Mouse (Mus musculus) brown adipose tissue, adult 24 weeks (tissue): Measurements from ENCODE around the gene Gdf15. TPM values are rescaled to one million over a fixed set of nuclear protein-coding genes. Genes with fewer than 3 reads are reported as not detected.
"Not testable (repeated sequence)": the region's sequence is repeated elsewhere in the genome, so short reads cannot be mapped to it uniquely, and the experiment has no call there.

Source experiments
- H3K27ac ChIP-seq: fragments of 200-500 bp; replicated peaks from 2 replicates; pipeline ENCODE4 v1.5.1; 2012; ENCODE audit warnings: low read depth, mild to moderate bottlenecking, low read length
- H3K4me1 ChIP-seq: fragments of 200-500 bp; 2 replicates; pipeline ENCODE4 v1.6.1; 2012; ENCODE audit warnings: low read length, mixed read lengths; ENCODE audit not compliant: control insufficient read depth, insufficient read depth, insufficient read length
- H3K4me3 ChIP-seq: fragments of 200-500 bp; 2 replicates; pipeline ENCODE4 v1.5.1; 2012; ENCODE audit warnings: low read depth, mild to moderate bottlenecking, low read length, moderate library complexity; ENCODE audit not compliant: insufficient read depth
- polyA plus RNA-seq: library from polyadenylated mRNA; stranded (reverse); fragments of >200 nt; gene quantifications from 2 replicates; pipeline ENCODE4 v1.2.4, GENCODE M21; 2012; ENCODE audit not compliant: missing spikeins, insufficient read depth, insufficient read length

Gdf15 gene
- polyA plus RNA-seq, 1 experiment: 1.7 TPM

- Histone ChIP-seq H3K4me1 (peaks cover 14% of the 10 kb centered on the region), H3K4me3 (no peak overlapping the region), H3K27ac (no peak overlapping the region)
Measured at GRCm38 (mm10) chr8:70597417-70598272, 34.6 kb downstream of the Gdf15 start.

DNA sequence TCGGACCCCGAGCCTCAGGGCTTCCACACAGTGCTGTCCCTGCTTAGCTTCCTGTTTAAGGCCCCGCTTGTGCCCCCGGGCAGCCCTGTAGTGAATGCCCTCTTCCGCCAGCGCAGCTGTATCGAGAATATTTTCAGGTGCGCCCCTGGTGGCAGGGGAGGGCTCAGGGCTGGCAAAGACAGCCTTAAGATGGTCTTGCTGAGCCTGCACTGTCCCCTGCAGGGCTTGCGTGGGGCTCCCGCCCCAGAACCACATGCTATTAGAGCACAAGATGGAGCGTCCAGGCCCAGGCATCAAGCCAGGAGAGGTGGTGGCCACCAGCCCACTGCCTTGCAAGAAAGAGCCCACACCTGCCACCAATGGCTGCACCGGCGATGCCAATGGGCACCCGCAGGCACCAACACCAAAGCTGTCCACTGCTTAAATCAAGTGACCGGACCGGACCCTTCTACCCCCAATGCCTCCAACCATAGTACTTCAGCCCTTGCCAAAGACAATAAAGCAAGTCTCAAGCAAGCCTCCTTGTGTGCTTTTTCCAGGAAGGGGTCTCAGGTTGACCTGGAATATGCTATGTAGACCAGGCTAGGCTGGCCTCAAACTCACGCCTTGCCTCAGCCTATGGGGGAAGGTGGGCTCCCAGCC is 35.4 kb downstream of the Gdf15 start:
- no peak overlapping the region for H3K27ac ChIP-seq
- H3K4me3 ChIP-seq: no peak overlapping the region
- H3K4me1 ChIP-seq: peaks cover 14% of the 10 kb centered on the region

DNA sequence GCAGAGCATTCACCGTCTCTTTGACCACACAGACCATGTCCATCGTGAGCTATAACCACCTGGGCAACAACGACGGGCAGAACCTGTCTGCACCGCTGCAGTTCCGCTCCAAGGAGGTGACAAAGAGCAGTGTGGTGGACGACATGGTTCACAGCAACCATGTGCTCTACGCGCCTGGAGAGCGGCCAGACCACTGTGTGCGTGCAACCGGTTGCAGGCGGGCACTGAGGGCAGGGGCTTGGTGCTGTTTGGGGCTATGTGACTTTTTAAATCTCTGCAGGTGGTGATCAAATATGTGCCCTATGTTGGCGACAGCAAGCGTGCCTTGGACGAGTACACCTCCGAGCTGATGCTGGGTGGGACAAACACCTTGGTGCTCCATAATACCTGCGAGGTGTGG is 36.0 kb downstream of the Gdf15 start:
- H3K27ac ChIP-seq: no peak overlapping the region
- H3K4me1 ChIP-seq: peaks cover 11% of the 10 kb centered on the region
- H3K4me3 ChIP-seq: no peak overlapping the region

DNA sequence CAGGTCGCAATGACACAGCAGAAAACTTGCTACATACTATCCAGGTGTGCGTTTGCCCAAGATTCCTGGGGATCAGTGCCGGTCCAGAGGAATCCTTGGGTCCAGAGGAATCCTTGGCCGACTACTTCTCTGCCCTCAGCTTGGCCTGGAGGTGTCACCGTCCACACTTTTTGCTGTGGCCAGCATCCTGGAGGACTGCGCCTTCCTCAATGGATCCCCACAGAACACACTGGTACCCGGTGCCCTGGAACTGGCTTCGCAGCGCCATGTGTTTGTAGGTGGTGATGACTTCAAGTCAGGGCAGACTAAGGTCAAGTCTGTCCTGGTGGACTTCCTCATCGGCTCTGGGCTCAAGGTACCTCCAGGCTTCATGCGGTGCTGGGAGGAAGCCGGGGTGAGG is 36.4 kb downstream of the Gdf15 start:
- H3K4me1 ChIP-seq: peaks cover 10% of the 10 kb centered on the region
- no peak overlapping the region for H3K27ac ChIP-seq
- no peak overlapping the region for H3K4me3 ChIP-seq

DNA sequence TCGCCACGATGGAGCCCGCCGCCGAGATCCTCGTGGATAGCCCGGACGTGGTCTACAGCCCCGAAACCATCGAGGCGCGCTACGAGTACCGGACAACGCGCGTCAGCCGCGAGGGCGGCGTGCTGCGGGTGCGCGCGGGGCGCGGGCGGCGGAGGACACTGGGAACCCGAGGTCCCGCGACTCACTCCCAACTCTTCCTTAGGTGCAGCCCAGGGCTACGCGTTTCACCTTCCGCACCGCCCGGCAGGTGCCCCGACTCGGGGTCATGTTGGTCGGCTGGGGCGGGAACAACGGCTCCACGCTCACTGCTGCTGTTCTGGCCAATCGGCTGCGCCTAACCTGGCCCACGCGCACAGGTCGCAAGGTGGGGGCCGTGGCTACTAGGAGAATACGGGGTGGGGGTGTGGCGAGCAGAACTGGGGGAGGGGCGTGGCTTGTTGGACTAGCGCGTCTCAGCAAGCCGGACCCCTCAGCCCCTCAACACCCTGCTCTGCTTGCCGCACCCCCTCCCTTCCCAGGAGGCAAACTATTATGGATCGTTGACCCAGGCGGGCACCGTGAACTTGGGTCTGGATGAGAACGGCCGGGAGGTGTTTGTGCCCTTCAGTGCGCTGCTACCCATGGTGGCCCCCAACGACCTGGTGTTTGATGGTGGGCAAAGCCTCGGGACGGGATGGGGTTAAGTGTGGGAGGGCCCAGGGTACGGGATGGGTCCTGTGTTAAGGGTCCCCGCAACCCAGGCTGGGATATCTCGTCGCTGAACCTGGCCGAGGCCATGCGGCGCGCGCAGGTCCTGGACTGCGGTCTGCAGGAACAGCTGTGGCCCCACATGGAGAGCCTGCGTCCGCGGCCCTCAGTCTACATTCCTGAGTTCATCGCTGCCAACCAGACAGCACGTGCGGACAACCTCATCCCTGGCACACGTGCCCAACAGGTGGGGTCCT is 37.4 kb downstream of the Gdf15 start:
- H3K27ac ChIP-seq: no peak overlapping the region
- H3K4me1 ChIP-seq: peaks cover 7% of the 10 kb centered on the region; the same call in 1 of the 2 replicates
- H3K4me3 ChIP-seq: peak overlapping the region; percentile 67

GRCm38 (mm10) chr8:70593961-70594609 is 38.2 kb downstream of the Gdf15 start, which contains the start of gene Isyna1:
Gene Isyna1 (plus strand): TSS chr8:70594373.
- Histone ChIP-seq H3K4me1 (peaks cover 7% of the 10 kb centered on the region; the same call in 1 of the 2 replicates), H3K27ac (no peak within 1 kb of the TSS), H3K4me3 (peak within 1 kb of the TSS; percentile 67)

GRCm38 (mm10) chr8:70593173-70593572 is 39.1 kb downstream of the Gdf15 start:
- H3K4me1 ChIP-seq: peaks cover 7% of the 10 kb centered on the region; the same call in 1 of the 2 replicates
- H3K4me3 ChIP-seq: 0 out of 2 replicates have a peak overlapping the region, but pooled peaks have one; percentile 27
- no peak overlapping the region for H3K27ac ChIP-seq

- no peak overlapping the region for H3K27ac ChIP-seq
- no peak overlapping the region for H3K4me3 ChIP-seq
- peaks cover 7% of the 10 kb centered on the region; the same call in 1 of the 2 replicates for H3K4me1 ChIP-seq
Measured at GRCm38 (mm10) chr8:70591569-70591968, 40.7 kb downstream of the Gdf15 start.

DNA sequence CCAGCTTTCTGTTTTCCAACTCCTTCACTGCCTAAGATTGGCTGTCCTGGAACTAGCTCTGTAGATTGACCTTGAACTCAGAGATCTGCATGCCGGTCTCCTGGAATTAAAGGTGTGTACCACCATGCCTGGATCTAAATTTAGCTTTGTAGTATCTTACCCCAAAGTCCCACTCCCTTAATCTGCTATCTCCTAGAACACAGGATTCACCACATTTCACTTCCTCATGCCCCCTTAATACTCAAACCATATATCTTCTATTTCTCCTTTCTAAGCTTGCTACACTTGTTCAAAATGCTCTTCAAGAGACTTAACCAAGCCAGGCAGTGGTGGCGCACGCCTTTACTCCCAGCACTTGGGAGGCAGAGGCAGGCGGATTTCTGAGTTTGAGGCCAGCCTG is 44.3 kb downstream of the Gdf15 start:
- not testable (repeated sequence) for H3K4me1 ChIP-seq, H3K27ac ChIP-seq, H3K4me3 ChIP-seq

- no peaks in the 10 kb centered on the region; the same call in 1 of the 2 replicates for H3K4me1 ChIP-seq
- no peak overlapping the region for H3K4me3 ChIP-seq
- H3K27ac ChIP-seq: no peak overlapping the region
Measured at GRCm38 (mm10) chr8:70585258-70585652, 47.0 kb downstream of the Gdf15 start.

DNA sequence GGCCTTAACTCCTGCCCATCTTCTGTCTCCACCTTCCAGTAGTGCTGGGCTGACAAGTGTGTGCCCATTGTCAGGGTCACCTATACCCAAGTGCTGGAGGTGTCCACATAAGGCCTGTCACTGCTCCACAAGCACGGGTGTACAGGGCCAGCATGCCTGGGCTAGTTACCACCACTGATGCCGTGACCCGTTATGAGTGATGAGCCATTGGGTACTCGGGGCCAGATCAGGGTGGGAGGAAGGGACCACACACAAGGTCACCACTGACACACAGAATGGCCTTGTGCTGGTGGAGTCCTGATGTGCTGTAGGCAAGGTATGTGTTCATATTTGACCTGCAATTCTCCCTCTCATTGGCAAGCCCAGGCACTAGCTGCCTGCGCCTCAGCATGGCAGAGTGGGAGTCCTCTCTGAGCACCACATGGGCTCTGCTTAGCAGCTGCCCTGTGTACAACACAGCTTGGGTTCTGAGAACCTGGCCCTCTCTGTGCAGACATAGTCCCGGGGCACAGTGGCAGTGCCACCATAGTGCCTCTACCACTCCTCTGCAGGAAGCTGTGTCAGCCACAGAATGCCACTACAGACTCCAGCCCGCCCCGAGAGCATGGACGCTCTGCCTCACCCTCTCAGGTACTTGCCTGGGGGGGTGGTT is 47.5 kb downstream of the Gdf15 start:
- H3K4me3 ChIP-seq: no peak overlapping the region
- no peaks in the 10 kb centered on the region; the same call in 1 of the 2 replicates for H3K4me1 ChIP-seq
- no peak overlapping the region for H3K27ac ChIP-seq

DNA sequence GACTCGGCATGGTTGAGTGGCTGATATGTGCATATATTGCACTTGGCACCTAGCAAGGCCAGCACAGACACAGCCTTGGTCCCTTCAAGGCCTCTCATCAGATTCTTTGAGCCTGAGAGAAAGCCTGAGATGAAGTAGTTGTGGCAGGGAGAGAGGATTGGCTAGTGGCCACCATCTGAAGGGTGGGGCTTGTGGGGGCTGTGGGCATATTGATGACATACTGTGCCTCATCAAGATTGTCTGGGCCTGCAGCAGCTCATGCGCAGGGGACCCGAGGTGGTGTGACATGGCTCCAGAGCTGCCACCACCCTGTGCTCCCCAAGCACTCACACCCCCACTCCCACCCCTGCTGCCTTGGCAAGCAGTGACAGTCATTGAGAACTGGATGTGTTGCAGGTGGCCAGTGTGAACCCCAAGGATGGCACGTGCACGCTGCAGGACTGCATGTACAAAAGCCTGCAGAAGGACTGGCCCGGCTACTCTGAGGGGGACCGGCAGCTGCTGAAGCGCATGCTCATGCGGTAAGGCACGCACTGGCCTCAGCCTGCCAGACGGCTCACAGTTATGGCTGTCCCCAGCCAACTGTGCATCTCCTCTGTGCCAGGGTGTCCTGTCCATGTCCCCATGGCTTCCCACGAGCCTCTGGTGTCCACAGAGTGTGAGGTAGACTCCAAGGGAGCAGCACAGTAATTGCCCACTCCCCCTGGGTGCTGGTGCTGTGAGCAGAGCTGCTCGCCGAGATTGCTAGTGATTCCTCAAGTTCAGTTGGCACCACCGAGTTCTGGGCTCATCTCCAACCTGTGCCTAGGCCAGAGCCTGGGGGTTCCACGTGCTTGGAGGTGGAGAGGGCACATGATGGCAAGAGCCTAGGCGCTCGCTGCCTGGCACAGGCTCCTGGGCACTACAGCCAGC is 48.5 kb downstream of the Gdf15 start:
- H3K4me3 ChIP-seq: no peak overlapping the region
- H3K4me1 ChIP-seq: no peaks in the 10 kb centered on the region; the same call in 1 of the 2 replicates
- H3K27ac ChIP-seq: no peak overlapping the region
